Mouse (Mus musculus) kidney, adult 2 months (tissue): ENCODE measurements around the gene Cdh13. TPM values are rescaled to one million over a fixed set of nuclear protein-coding genes. Genes with fewer than 3 reads are reported as not detected.

Source experiments
- DNase-seq: peaks from one replicate; pipeline ENCODE4 v3.0.0; 2021
- H3K27ac ChIP-seq: fragments of 200-500 bp; 2 replicates; pipeline ENCODE4 v1.5.1; 2012; ENCODE audit warnings: low read depth, low read length, control low read depth, inconsistent platforms; ENCODE audit not compliant: insufficient read depth
- H3K27me3 ChIP-seq: fragments of 200-500 bp; replicated peaks from 2 replicates; pipeline ENCODE4 v1.6.1; 2012; ENCODE audit warnings: mild to moderate bottlenecking, moderate library complexity, low read length, inconsistent platforms; ENCODE audit not compliant: control insufficient read depth, insufficient read depth
- H3K36me3 ChIP-seq: fragments of 200-500 bp; 2 replicates; pipeline ENCODE4 v1.6.1; 2012; ENCODE audit warnings: mild to moderate bottlenecking, moderate library complexity, low read length, inconsistent platforms; ENCODE audit not compliant: control insufficient read depth, insufficient read depth
- H3K4me1 ChIP-seq: fragments of 200-500 bp; 2 replicates; pipeline ENCODE4 v1.6.1; 2011; ENCODE audit warnings: low read length; ENCODE audit not compliant: control insufficient read depth, insufficient read depth
- H3K4me3 ChIP-seq: fragments of 200-500 bp; 2 replicates; pipeline ENCODE4 v1.5.1; 2011; ENCODE audit warnings: mild to moderate bottlenecking, low read depth, low read length, control low read depth; ENCODE audit not compliant: insufficient read depth
- CTCF ChIP-seq: fragments of 200-500 bp; conservative IDR thresholded peaks from 2 replicates; pipeline ENCODE4 v1.5.1; 2011; ENCODE audit warnings: low read depth, mild to moderate bottlenecking, control low read depth, low read length, moderate library complexity, mixed read lengths; ENCODE audit not compliant: insufficient read depth, insufficient read length
- POLR2A ChIP-seq: fragments of 200-500 bp; IDR thresholded peaks from one replicate; pipeline ENCODE4 v1.6.1; 2011; ENCODE audit warnings: low read depth, low read length, control low read depth
- WGBS: fragments of 180-500 bp; shearing (Covaris S2); methylation state at CpG from one replicate; pipeline ENCODE4 v1.1.7; 2018; 5-methylcytosine and 5-hydroxymethylcytosine counted together
- polyA plus RNA-seq: library from polyadenylated mRNA; depleted of rRNA; stranded (reverse); fragments of >200 nt; gene quantifications from 2 replicates; pipeline ENCODE4 v1.2.3, GENCODE M21; 2012

The Cdh13 gene
- polyA plus RNA-seq, 1 experiment: 11.6 TPM

- no peak for TF ChIP-seq CTCF
- TF ChIP-seq POLR2A: no peak
- no peak overlapping the region for H3K4me3 ChIP-seq
- WGBS: 92% methylated on average over 7 of the region's 7 CpGs
These were observed 74.1 kb downstream of the Cdh13 start for GRCm38 (mm10) chr8:118357596-118357995.

DNA sequence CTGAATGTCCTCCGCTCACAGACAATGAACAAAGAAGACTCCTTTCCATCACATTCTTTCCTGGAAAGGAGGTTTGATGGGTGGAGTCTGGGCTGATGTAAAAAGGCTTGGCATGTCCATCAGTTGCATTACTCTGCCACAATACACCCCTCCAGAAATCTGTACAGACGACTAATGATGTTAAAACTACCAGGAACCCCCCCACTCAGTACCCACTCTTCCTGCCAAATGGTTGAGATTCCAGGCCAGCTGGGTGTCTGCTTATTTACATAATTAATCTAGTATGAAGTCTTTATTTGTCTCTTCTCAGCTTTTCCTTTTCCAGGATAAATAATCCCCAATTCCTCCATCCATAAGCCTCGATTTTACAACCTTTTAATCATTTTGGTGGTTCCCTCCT is 80.2 kb downstream of the Cdh13 start:
- H3K4me3 ChIP-seq: no peak overlapping the region
- H3K27ac ChIP-seq: no peak overlapping the region
- no peaks in the 10 kb centered on the region for H3K27me3 ChIP-seq
- TF ChIP-seq CTCF (no peak), POLR2A (no peak)
- no peaks in the 10 kb centered on the region for H3K4me1 ChIP-seq
- H3K36me3 ChIP-seq: no peaks in the 10 kb centered on the region
- no peak for DNase-seq
- WGBS: 71% methylated on average over 3 of the region's 3 CpGs

More at GRCm38 (mm10) chr8:118357596-118357995, 74.1 kb downstream of the Cdh13 start:
- no peak for DNase-seq
- no peaks in the 10 kb centered on the region for H3K4me1 ChIP-seq
- H3K36me3 ChIP-seq: no peaks in the 10 kb centered on the region
- no peak overlapping the region for H3K27ac ChIP-seq
- H3K27me3 ChIP-seq: no peaks in the 10 kb centered on the region

DNA sequence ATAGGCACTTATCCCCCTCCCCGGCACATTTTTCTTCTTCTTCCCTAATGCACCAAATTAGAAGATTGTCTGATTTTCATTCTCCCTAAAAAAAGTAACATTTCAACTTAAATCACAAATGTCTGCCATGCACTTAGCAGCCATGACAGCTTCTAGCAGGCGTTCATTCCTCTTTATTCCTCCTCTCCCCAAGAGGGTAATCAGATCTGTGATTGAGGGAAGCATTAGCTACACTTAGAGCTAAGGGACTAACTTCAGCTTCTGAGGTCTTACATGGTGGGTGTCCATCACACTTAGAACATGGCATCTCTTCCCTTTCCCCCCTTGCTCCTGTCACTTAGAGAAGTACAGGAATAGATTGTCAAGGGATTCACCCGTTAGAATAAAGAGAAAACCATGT is 89.6 kb downstream of the Cdh13 start:
- no peak overlapping the region for H3K27ac ChIP-seq
- H3K27me3 ChIP-seq: no peaks in the 10 kb centered on the region
- WGBS: 92% methylated on average over 3 of the region's 3 CpGs
- DNase-seq: no peak
- no peak overlapping the region for H3K4me3 ChIP-seq
- H3K4me1 ChIP-seq: no peaks in the 10 kb centered on the region
- no peaks in the 10 kb centered on the region for H3K36me3 ChIP-seq
- no peak for TF ChIP-seq POLR2A
- no peak for TF ChIP-seq CTCF

DNA sequence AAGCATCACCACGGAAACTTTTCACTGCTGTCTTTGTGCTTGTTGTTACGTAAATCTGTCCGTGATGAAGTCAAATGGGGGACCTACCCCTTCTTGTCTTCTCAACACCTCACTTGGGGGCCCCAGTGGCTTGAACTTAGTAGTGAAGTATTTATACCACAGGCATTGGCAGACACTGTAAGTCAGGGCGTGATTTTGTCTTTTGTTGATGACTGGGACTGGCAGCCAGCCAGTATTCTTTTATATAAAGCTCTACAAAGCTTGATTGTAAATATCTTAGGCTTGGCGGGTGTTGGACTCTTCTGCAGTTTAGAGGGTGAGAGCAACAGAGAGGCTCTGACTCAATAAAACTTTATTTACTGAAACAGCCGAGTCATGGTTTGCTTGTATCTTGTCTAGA is 91.2 kb downstream of the Cdh13 start:
- TF ChIP-seq POLR2A (no peak), CTCF (no peak)
- Histone ChIP-seq H3K4me1 (no peaks in the 10 kb centered on the region), H3K36me3 (no peaks in the 10 kb centered on the region), H3K27ac (no peak overlapping the region), H3K4me3 (no peak overlapping the region), H3K27me3 (no peaks in the 10 kb centered on the region)
- no peak for DNase-seq
- 65% methylated on average over 6 of the region's 6 CpGs for WGBS

- 61% methylated on average over 3 of the region's 3 CpGs for WGBS
- H3K27me3 ChIP-seq: no peaks in the 10 kb centered on the region
- DNase-seq: no peak
These were observed 93.3 kb downstream of the Cdh13 start for GRCm38 (mm10) chr8:118376791-118377190.

DNA sequence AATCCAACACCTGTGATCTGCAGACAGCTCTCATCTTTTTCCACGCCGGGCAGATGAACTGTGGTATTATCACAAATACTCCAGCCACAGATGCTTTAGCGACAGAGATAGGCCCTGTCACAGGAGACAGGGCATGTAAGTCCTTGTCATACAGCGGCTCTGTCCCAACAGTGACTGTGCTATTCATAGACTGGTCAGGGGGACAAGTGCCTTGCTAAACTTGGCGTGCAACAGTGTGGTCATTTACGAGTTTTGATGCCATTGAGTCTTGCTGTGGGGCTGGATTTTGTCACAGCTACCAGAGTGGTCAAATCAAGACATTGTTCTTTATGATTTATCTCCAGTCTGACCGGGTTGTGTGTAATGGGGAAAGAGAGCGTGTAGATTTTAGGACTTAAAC is 95.5 kb downstream of the Cdh13 start:
- Histone ChIP-seq H3K4me3 (no peak overlapping the region), H3K27me3 (no peaks in the 10 kb centered on the region), H3K36me3 (no peaks in the 10 kb centered on the region), H3K27ac (no peak overlapping the region), H3K4me1 (no peaks in the 10 kb centered on the region)
- DNase-seq: no peak
- 86% methylated on average over 8 of the region's 8 CpGs for WGBS
- TF ChIP-seq CTCF (no peak), POLR2A (no peak)

More at GRCm38 (mm10) chr8:118376791-118377190, 93.3 kb downstream of the Cdh13 start:
- no peaks in the 10 kb centered on the region for H3K4me1 ChIP-seq
- no peak for TF ChIP-seq CTCF
- TF ChIP-seq POLR2A: no peak
- H3K27ac ChIP-seq: no peak overlapping the region
- H3K36me3 ChIP-seq: no peaks in the 10 kb centered on the region
- H3K4me3 ChIP-seq: no peak overlapping the region

DNA sequence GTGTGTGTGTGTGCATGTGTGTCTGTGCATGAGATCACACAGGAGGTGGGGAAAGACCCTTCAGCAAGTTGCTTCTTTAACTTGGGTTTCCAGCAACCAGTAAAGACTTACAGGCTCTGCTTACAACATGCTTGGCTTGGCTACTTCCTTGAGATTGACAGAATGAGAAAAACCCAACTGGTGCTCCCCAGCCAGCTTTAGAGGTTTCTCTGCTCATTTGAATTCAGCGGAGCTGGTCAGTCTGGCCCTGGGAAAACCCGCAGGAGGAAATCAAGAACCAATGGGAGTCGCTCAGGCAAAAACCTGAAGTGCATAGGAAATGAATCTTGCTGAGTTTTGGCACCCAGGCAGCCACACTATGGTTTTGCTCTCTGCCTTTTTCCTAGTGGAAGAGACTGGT is 96.1 kb downstream of the Cdh13 start:
- no peaks in the 10 kb centered on the region for H3K4me1 ChIP-seq
- 37% methylated on average over 3 of the region's 3 CpGs for WGBS
- no peak overlapping the region for H3K4me3 ChIP-seq
- no peak overlapping the region for H3K27ac ChIP-seq
- TF ChIP-seq CTCF: no peak
- TF ChIP-seq POLR2A: no peak
- no peaks in the 10 kb centered on the region for H3K27me3 ChIP-seq
- DNase-seq: no peak
- H3K36me3 ChIP-seq: no peaks in the 10 kb centered on the region

DNA sequence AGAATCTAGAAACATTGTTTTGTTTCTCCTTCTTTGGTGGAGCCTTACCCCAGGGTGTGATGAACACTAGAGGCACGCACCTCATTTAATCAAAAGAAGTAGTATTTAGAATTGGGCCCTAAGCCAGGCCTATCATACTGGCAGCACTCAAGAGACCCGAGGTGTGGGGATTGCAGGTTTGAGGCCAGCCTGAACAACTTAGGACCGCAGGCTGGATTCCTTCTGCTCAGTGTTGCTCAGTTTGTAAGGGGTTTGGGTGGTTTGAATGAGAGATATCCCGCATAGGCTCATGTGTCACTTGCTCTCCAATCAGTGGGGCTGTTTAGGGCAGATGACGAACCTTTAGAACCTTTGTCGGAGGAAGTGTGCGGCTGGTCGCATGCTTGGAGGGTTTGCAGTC is 96.5 kb downstream of the Cdh13 start:
- Histone ChIP-seq H3K4me3 (no peak overlapping the region), H3K4me1 (no peaks in the 10 kb centered on the region), H3K27ac (no peak overlapping the region), H3K27me3 (no peaks in the 10 kb centered on the region), H3K36me3 (no peaks in the 10 kb centered on the region)
- DNase-seq: no peak
- 79% methylated on average over 8 of the region's 8 CpGs for WGBS
- TF ChIP-seq CTCF (no peak), POLR2A (no peak)
